Mouse (Mus musculus) ES-E14 (cell line): ENCODE measurements around the gene Nrd1. TPM values are rescaled to one million over a fixed set of nuclear protein-coding genes. Genes with fewer than 3 reads are reported as not detected.

Experiments
- DNase-seq: peaks from one replicate; pipeline ENCODE4 v3.0.0-alpha.2; 2013; ENCODE audit warnings: low read depth, low spot score
- H3K27ac ChIP-seq: 2 replicates; pipeline ENCODE4 v1.5.1; 2012; ENCODE audit warnings: low read depth, mild to moderate bottlenecking, low read length, moderate library complexity, mixed read lengths; ENCODE audit not compliant: poor library complexity, insufficient read depth, severe bottlenecking
- H3K36me3 ChIP-seq: 2 replicates; pipeline ENCODE4 v1.6.1; 2012; ENCODE audit warnings: mild to moderate bottlenecking, low read length, moderate library complexity, mixed read lengths; ENCODE audit not compliant: control insufficient read depth, poor library complexity, insufficient read depth, severe bottlenecking
- H3K4me1 ChIP-seq, 2 experiments: fragments of 150-350 bp in 1 of 2; sonication (generic) in 1 of 2; 2 replicates each; pipeline ENCODE4 v1.6.1; 2012; ENCODE audit warnings: low read length in 2 of 2, mild to moderate bottlenecking in 1 of 2, mixed read lengths in 1 of 2; ENCODE audit not compliant: control insufficient read depth in 2 of 2, insufficient read depth in 2 of 2, poor library complexity in 1 of 2
- H3K4me3 ChIP-seq, 2 experiments: fragments of 150-350 bp in 1 of 2; sonication (generic) in 1 of 2; 2 replicates each; pipeline ENCODE4 v1.5.1; 2012; ENCODE audit warnings: low read length in 2 of 2, low read depth in 1 of 2, mild to moderate bottlenecking in 1 of 2, mixed read lengths in 1 of 2; ENCODE audit not compliant: insufficient read depth in 1 of 2, poor library complexity in 1 of 2, severe bottlenecking in 1 of 2
- H3K9ac ChIP-seq: 2 replicates; pipeline ENCODE4 v1.6.1; 2012; ENCODE audit warnings: low read depth, mild to moderate bottlenecking, low read length, mixed read lengths; ENCODE audit not compliant: poor library complexity, insufficient read depth, severe bottlenecking
- H3K9me3 ChIP-seq: fragments of 150-350 bp; sonication (generic); 2 replicates; pipeline ENCODE4 v1.6.1; 2012; ENCODE audit warnings: low read depth, mild to moderate bottlenecking, low read length; ENCODE audit not compliant: control insufficient read depth, insufficient read depth
- CHD2 ChIP-seq: IDR thresholded peaks from 2 replicates; pipeline ENCODE4 v1.6.1; 2014; ENCODE audit warnings: mild to moderate bottlenecking, low read depth, low read length, inconsistent platforms
- HCFC1 ChIP-seq: IDR thresholded peaks from 2 replicates; pipeline ENCODE4 v1.6.1; 2012; ENCODE audit warnings: low read length, inconsistent platforms, borderline replicate concordance; ENCODE audit not compliant: insufficient read depth
- MAFK ChIP-seq: IDR thresholded peaks from 2 replicates; pipeline ENCODE4 v1.6.1; 2014; ENCODE audit warnings: mild to moderate bottlenecking, low read depth, low read length, inconsistent platforms; ENCODE audit not compliant: insufficient read depth
- ZC3H11A ChIP-seq: IDR thresholded peaks from 2 replicates; pipeline ENCODE4 v1.6.1; 2012; ENCODE audit warnings: low read depth, mild to moderate bottlenecking, inconsistent platforms, low read length, borderline replicate concordance
- ZNF384 ChIP-seq: IDR thresholded peaks from 2 replicates; pipeline ENCODE4 v1.6.1; 2012; ENCODE audit warnings: low read depth, low read length, inconsistent platforms
- in situ Hi-C, 2 experiments: fragments of 600-800 bp; cut with MboI; formaldehyde crosslinking; loops; one replicate each; pipeline ENCODE4 v1.15.1; 2025; ENCODE audit warnings: low sequenced_read_pairs in 2 of 2, inconsistent platforms in 1 of 2; ENCODE audit not compliant: unreplicated experiment in 2 of 2
- total RNA-seq: library from RNA; depleted of rRNA; stranded (reverse); fragments of 300-350 nt; gene quantifications from 2 replicates; pipeline ENCODE4 v1.2.3, GENCODE M21; 2012; rRNA removed

Nrd1 gene
- 53.9 and 58.5 TPM in 2 replicates for total RNA-seq

DNA sequence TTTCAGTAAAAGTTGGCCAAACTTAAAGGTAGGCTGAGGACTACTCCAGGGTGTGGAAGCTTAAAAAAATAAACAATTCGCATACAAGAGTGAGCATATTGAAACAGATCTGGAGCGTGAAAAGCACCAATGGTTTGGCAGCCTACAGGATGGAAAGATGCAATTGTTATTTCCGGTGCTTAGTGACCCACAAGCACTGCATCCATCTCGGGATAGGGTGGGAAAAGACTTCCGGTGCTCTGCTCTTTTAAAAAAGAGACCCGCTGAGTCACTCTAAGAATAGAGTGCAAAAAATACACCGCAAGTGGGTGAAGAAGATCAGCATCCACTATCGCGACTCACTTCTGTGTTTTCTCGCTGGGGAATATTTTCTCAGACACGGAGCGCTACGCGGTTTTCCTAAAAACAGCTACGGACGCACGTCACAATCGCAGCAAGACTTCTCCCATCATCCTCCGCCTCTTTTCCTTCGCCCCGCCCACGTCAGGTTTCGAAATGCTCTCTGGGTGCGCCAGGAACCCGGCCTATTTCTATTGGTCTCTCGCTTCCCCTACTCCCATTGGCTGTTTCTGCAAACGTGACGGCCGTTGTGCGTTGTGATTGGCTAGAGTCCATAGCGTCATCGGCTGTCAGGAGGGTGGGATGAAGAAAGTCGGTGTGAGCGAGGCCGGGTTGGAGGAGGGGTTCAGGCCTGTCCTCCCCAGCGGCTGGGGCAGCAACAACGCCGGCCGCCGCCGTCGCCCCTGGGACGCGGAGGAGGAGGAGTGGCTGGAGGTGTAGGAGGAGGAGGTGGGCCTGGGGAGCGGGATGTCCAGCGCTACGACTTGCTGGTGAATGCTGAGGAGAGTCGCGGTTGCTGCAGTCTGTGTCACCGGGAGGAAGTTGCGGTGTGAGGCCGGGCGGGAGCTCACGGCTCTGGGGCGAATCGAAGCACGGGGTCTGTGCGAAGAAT lies at the start of gene Nrd1:
Gene Nrd1 (plus strand): TSS at position 657 of the 952 bp plus-strand sequence.
- H3K4me3 ChIP-seq, result peak within 1 kb of the TSS; percentile 75 to 91
- H3K27ac ChIP-seq, result peak within 1 kb of the TSS; percentile 61
- H3K36me3 ChIP-seq, result no peaks in the 10 kb centered on the region
- peak; percentile 100 for DNase-seq
- 0 out of 4 replicates have a peak, but pooled peaks cover 0 to 2% of the 10 kb centered on the region in 2 experiments for H3K4me1 ChIP-seq
- no peaks in the 10 kb centered on the region for H3K9me3 ChIP-seq
- in situ Hi-C loops, result no loop called here
- TF ChIP-seq HCFC1 (peak; percentile 66; the same call in 1 of the 2 replicates), MAFK (peak; percentile 82), ZC3H11A (no peak), CHD2 (peak; percentile 75; the same call in 1 of the 2 replicates), ZNF384 (0 out of 2 replicates have a peak, but pooled peaks have one; percentile 17)
- H3K9ac ChIP-seq, result peak within 1 kb of the TSS; percentile 91

DNA sequence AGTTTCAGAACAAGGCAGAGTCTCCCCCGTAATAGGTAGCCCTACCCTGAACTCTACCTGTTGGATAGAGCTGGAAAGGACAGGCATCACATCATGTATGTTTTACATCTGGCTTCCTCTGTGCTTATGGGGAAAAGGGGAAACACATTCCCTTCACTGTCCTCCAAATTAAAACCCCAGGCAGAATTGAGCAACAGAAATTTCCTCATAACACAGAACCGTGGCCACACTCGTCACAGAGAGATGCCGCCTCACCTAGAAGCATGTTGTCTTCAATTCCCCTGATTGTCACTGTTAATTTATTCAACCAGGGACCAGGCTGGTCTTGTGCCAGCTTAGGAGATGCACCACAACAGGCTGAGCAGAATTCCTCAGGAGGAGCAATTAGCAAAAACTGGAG lies 48.8 kb upstream of the Nrd1 start:
- no peak for DNase-seq
- Histone ChIP-seq H3K4me3 (no peak overlapping the region), H3K9me3 (no peaks in the 10 kb centered on the region), H3K27ac (no peak overlapping the region), H3K36me3 (no peaks in the 10 kb centered on the region), H3K9ac (no peak overlapping the region), H3K4me1 (no peaks in the 10 kb centered on the region; a peak in 1 of 4 replicates)
- in situ Hi-C loops, result no loop called here
- TF ChIP-seq HCFC1 (no peak), CHD2 (no peak), MAFK (no peak), ZC3H11A (no peak), ZNF384 (no peak)

DNA sequence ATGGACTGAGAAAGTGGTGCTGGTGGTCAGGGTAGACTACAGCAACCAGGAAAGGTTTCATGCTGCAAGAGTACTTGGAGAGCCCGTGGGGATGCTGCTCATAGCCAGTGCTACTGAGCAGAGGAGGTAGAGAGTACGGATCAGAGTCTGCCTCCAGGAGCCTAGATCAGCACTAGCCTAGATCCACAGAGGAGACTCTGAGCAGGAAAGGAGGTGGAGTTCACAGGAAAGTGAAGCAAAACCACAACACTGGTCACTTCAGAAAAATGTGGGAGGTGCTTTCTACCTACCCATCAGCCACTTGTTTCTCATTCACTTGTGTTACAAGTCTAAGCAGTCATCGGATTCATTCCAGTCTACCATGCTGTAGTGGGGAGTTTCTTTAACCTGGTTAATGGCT lies 40.8 kb upstream of the Nrd1 start:
- Histone ChIP-seq H3K9ac (no peak overlapping the region), H3K4me1 (no peaks in the 10 kb centered on the region), H3K9me3 (no peaks in the 10 kb centered on the region), H3K4me3 (no peak overlapping the region), H3K27ac (no peak overlapping the region), H3K36me3 (no peaks in the 10 kb centered on the region)
- in situ Hi-C loops, result no loop called here
- TF ChIP-seq CHD2 (no peak), ZC3H11A (no peak), MAFK (no peak), ZNF384 (no peak), HCFC1 (no peak)
- DNase-seq, result no peak

DNA sequence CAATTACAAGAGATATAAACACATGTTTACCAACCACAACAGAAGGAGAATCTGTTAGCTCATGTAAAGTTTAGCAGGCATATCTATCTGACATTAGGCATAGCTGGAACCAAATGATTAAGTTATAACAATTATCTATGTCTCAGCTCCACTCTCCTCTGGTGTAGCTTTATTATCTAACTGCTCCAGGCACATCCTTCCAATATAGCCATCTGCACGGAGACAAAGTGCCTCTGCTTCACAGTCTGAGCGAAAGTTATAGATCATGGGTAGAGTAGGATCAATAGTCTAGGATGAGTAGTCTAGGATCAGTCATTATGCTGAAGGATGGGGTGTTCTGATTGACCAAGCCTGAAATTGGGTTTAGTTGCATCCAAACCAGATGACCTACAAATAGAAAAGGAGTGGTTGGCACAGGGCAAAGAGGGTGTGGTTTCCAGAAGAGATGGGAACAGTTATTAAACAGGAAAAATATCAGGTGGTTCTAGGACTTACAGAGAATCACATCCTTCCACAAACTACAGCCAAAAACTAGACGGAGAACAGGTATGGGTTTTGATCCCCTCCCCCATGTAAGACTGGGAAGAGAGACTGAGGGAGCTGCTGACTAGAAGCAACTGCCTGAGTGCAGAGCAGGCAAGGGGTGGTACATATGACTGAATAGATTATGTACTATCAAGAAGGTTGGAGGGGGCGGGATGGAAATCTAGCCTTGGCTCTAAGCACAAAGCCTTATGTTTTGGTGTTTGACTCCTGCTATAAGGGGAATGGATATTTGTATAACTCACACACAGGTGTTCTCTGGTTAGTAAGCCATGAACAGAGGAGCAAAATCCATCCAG lies 39.6 kb upstream of the Nrd1 start:
- Histone ChIP-seq H3K36me3 (no peaks in the 10 kb centered on the region), H3K9ac (no peak overlapping the region), H3K27ac (no peak overlapping the region), H3K4me1 (no peaks in the 10 kb centered on the region), H3K9me3 (no peaks in the 10 kb centered on the region), H3K4me3 (no peak overlapping the region)
- DNase-seq, result no peak
- in situ Hi-C loops, result no loop called here
- no peak for TF ChIP-seq ZNF384
- TF ChIP-seq MAFK, result no peak
- TF ChIP-seq HCFC1, result no peak
